Mouse (Mus musculus) intestine, postnatal 0 days (tissue): Measurements from ENCODE around the gene Rai1. TPM values are rescaled to one million over a fixed set of nuclear protein-coding genes. Genes with fewer than 3 reads are reported as not detected.

ENCODE experiments used
- ATAC-seq: fragments of 200-750 bp; cut with Nextera tagmentation; 2 replicates; pipeline ENCODE4 v1.8.0; 2017; ENCODE audit warnings: mild to moderate bottlenecking, moderate TSS enrichment, moderate library complexity
- H3K27ac ChIP-seq: fragments of 300-500 bp; sonication (generic); 2 replicates; pipeline ENCODE4 v1.5.1; 2014; ENCODE audit warnings: mild to moderate bottlenecking, low read depth, low read length, moderate library complexity
- H3K27me3 ChIP-seq: fragments of 300-500 bp; sonication (generic); replicated peaks from 2 replicates; pipeline ENCODE4 v1.6.1; 2014; ENCODE audit warnings: low read length, mixed read lengths; ENCODE audit not compliant: control insufficient read depth, insufficient read depth
- H3K36me3 ChIP-seq: fragments of 300-500 bp; sonication (generic); 2 replicates; pipeline ENCODE4 v1.6.1; 2014; ENCODE audit warnings: mild to moderate bottlenecking, moderate library complexity; ENCODE audit not compliant: control insufficient read depth, insufficient read depth
- H3K4me1 ChIP-seq: fragments of 300-500 bp; sonication (generic); replicated peaks from 2 replicates; pipeline ENCODE4 v1.6.1; 2014; ENCODE audit warnings: antibody characterized with exemption, low read length, mixed read lengths; ENCODE audit not compliant: control insufficient read depth, insufficient read depth
- H3K4me2 ChIP-seq: fragments of 300-500 bp; sonication (generic); replicated peaks from 2 replicates; pipeline ENCODE4 v1.6.1; 2014; ENCODE audit warnings: low read depth, mild to moderate bottlenecking, moderate library complexity
- H3K4me3 ChIP-seq: fragments of 300-500 bp; sonication (generic); 2 replicates; pipeline ENCODE4 v1.5.1; 2014; ENCODE audit warnings: low read depth, low read length
- H3K9ac ChIP-seq: fragments of 300-500 bp; sonication (generic); 2 replicates; pipeline ENCODE4 v1.6.1; 2014; ENCODE audit warnings: mild to moderate bottlenecking, low read depth, low read length
- H3K9me3 ChIP-seq: fragments of 300-500 bp; sonication (generic); 2 replicates; pipeline ENCODE4 v1.6.1; 2016; ENCODE audit warnings: mixed run types; ENCODE audit not compliant: control insufficient read depth
- CTCF ChIP-seq: sonication (generic); IDR thresholded peaks from 2 replicates; pipeline ENCODE4 v1.5.1; 2016; ENCODE audit warnings: low read depth, mild to moderate bottlenecking, control low read depth, antibody characterized with exemption, moderate library complexity
- WGBS: fragments of 180-500 bp; shearing (Covaris S2); extraction: QIAGEN DNeasy Blood & Tissue Kit; methylation state at CpG from one replicate; pipeline ENCODE4 v1.1.7; 2014; 5-methylcytosine and 5-hydroxymethylcytosine counted together
- polyA plus RNA-seq: library from polyadenylated mRNA; unstranded; fragments of >200 nt; fragmentation: Nextera tagmentation; extraction: Ambion mirVana; gene quantifications from 2 replicates; pipeline ENCODE4 v1.2.1, GENCODE M21; 2015

The Rai1 gene
- polyA plus RNA-seq, 1 experiment from 2014 or later: 10.1 TPM

DNA sequence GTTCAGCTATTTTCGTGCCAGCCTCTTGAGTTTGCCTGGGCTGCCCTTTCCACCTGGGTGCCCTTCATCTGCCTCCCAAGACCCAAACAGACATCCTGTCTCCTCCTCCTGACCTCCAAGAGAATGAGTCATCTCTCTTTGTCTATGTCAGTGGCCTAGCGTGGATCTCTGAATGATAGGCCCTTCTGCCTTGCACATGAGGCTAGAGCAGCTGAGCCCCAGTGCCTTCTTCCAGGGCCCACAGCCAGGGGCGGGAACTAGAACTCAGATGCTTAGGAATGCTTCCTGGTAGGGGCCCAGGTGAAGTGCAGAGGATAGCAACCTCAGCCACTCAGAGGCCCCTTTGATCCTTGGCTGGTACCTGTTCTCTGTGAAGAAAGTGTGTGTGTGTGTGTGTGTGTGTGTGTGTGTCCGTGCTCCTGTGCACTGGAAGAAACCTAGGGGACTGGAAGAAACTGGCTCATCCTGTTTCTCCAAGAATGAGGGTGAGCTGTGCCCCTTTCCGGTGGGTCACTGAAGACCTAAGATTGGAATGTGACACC lies 3.9 kb downstream of the Rai1 start:
- H3K4me1 ChIP-seq: peaks cover 51% of the 10 kb centered on the region
- H3K9me3 ChIP-seq: no peaks in the 10 kb centered on the region
- H3K4me3 ChIP-seq: no peak overlapping the region
- no peaks in the 10 kb centered on the region for H3K36me3 ChIP-seq
- H3K4me2 ChIP-seq: peak overlapping the region; percentile 48
- H3K27me3 ChIP-seq: no peaks in the 10 kb centered on the region
- peak; percentile 23; the same call in 1 of the 2 replicates for TF ChIP-seq CTCF
- H3K9ac ChIP-seq: no peak overlapping the region
- H3K27ac ChIP-seq: peak overlapping the region; percentile 97
- ATAC-seq: peak; percentile 49
- WGBS: 24% methylated on average over 5 of the region's 5 CpGs

DNA sequence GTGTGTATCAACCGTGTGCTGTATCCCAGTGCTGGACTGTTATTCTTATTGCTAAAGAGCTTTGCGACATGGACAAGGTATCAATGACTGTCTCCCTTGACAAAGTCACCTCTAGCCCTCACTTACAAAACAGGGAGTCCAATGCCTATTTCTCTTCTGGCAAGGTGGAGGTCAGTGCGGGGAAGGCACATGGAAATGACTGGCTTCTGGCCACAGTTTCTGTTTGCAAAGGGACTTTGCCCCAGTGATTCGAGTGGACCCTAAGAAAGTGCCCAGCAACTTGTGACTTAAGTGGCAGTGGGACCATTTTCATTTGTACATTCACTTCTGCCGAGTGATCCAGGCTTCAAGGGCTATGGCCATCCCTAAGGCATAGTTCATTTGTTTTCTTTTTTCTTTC lies 5.6 kb downstream of the Rai1 start:
- 34% methylated on average over 5 of the region's 5 CpGs for WGBS
- H3K4me2 ChIP-seq: peak overlapping the region; percentile 17
- H3K27ac ChIP-seq: peak overlapping the region; percentile 28; the same call in 1 of the 2 replicates
- H3K9me3 ChIP-seq: no peaks in the 10 kb centered on the region
- peaks cover 58% of the 10 kb centered on the region for H3K4me1 ChIP-seq
- no peaks in the 10 kb centered on the region for H3K36me3 ChIP-seq
- no peak for ATAC-seq
- H3K4me3 ChIP-seq: no peak overlapping the region
- H3K27me3 ChIP-seq: no peaks in the 10 kb centered on the region
- TF ChIP-seq CTCF: no peak
- H3K9ac ChIP-seq: no peak overlapping the region

DNA sequence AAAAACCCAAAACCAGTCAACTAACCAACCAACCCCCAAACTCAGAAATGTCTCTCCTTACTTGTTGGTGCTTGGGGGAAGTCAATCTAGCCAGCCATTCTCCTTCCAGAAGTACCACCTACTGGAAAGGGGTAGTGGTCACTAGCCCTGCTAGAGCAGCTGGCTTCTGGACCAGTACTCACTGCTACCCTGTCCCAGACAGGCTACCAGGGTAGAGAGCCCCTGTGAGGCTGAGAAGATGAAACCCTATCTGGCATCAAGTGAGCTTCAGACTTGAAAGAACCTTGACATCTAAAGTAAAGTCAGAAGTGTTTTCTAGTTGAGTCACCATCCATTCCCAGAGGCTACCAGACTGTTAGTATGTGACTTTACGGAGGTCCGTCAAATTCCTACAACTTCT lies 6.8 kb downstream of the Rai1 start:
- H3K4me3 ChIP-seq: no peak overlapping the region
- no peak overlapping the region for H3K4me2 ChIP-seq
- no peak overlapping the region for H3K27ac ChIP-seq
- H3K27me3 ChIP-seq: no peaks in the 10 kb centered on the region
- H3K4me1 ChIP-seq: peaks cover 63% of the 10 kb centered on the region
- no peak for TF ChIP-seq CTCF
- no peak for ATAC-seq
- H3K9me3 ChIP-seq: no peaks in the 10 kb centered on the region
- H3K9ac ChIP-seq: no peak overlapping the region
- WGBS: 87% methylated on average over 2 of the region's 2 CpGs
- H3K36me3 ChIP-seq: no peaks in the 10 kb centered on the region

DNA sequence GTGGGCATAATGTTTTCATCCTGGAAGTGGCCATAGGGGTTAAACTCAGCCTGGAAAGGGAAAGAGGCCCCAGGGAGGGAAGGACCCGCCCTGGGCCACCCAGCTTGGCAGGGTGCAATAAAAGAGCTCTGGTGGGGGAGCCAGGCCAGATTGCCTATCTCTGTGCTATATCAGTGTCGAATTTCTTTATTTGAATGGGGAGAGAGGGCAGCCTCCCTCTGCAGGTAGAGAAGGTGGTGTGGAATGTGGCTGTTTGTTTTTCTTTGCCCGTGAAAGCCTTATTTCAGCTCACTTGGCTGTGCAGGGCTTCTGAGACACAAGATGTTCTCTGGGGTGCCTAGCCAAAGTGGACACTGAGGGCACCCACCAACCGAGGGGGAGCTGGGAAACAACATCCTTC lies 8.8 kb downstream of the Rai1 start:
- Histone ChIP-seq H3K4me3 (peak overlapping the region; percentile 40; the same call in 1 of the 2 replicates), H3K27me3 (no peaks in the 10 kb centered on the region), H3K27ac (peak overlapping the region; percentile 90), H3K4me2 (peak overlapping the region; percentile 71), H3K9ac (peak overlapping the region; percentile 56), H3K36me3 (no peaks in the 10 kb centered on the region), H3K9me3 (no peaks in the 10 kb centered on the region), H3K4me1 (peaks cover 46% of the 10 kb centered on the region)
- 7% methylated on average over 4 of the region's 4 CpGs for WGBS
- TF ChIP-seq CTCF: peak; percentile 14; the same call in 1 of the 2 replicates
- ATAC-seq: no peak

DNA sequence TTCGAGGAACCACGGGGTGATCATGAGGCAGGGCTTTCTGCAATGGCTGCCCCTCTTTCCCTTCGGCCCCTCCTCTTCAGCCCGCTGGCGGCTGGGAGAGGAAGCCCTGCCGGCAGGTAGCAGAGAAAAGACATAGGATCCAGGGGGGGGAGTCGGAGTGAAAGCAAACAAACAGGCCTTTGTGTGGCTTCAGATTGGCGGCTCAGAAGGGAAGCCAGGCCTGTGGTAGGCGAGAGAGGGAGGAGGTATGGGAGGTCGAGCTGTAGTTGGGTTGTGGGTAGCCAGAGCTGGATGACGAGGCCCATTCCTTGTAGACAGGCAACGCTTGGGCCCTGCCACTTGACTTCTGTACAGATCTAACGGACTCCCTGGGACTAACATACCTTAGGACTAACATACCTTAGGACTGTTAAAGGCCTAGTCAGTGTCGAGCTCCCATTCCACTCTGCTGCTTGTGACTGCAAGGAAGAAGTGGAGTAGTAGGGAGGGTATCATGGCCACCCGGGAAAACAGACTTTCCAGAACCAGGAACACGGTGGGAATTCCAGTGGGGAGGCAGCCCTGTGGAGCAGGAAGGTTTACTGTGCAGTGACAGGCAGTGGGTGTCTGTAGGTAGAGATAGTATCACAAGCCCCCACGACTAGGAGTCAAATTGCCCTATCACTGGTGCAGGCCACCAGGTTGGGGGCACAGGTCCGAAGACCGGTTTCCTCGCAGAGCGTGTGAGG lies 9.6 kb downstream of the Rai1 start:
- TF ChIP-seq CTCF: no peak
- Histone ChIP-seq H3K36me3 (no peaks in the 10 kb centered on the region), H3K9ac (peak overlapping the region; percentile 56), H3K4me3 (peak overlapping the region; percentile 40), H3K27me3 (no peaks in the 10 kb centered on the region), H3K9me3 (no peaks in the 10 kb centered on the region), H3K4me1 (peaks cover 39% of the 10 kb centered on the region), H3K4me2 (peak overlapping the region; percentile 71), H3K27ac (peak overlapping the region; percentile 90)
- peak; percentile 23 for ATAC-seq
- 2% methylated on average over 21 of the region's 21 CpGs for WGBS

DNA sequence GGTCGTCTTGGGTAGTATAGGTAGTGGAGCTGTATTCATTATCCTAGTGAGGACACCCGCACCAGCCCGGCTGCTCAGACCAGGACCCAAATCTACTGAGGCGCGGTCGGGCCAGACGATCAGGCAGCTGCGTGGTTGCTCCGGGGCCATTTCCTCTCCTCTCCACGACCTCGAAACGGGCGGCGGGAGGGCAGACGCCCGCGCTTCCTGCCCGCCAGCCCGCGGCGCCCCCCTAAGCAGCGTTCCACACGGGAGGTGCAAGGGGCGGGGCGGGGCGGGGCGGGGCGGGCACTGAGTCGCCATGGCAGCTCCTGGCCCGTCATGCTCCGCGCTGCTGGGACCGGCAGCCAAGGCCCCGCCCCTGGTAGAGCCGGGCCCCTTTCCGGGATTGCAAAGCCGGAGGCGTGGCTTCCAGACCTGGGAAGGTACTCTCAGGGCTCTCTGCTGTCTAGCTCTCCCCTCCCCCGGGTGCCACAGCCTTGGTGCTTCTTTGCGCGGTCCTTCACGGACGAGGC lies 10.3 kb downstream of the Rai1 start:
- H3K27ac ChIP-seq: peak overlapping the region; percentile 90
- peak overlapping the region; percentile 40 for H3K4me3 ChIP-seq
- peak overlapping the region; percentile 56 for H3K9ac ChIP-seq
- TF ChIP-seq CTCF: peak; percentile 33
- peak overlapping the region; percentile 71 for H3K4me2 ChIP-seq
- no peaks in the 10 kb centered on the region for H3K36me3 ChIP-seq
- H3K27me3 ChIP-seq: no peaks in the 10 kb centered on the region
- ATAC-seq: peak; percentile 94
- no peaks in the 10 kb centered on the region for H3K9me3 ChIP-seq
- peaks cover 33% of the 10 kb centered on the region for H3K4me1 ChIP-seq
- under 1% methylated on average over 43 of the region's 43 CpGs for WGBS
